Mouse (Mus musculus) CD4-positive naive resting alpha-beta T cell, adult 57 days (primary cell): ENCODE results near the gene Pigb. TPM values are rescaled to one million over a fixed set of nuclear protein-coding genes. Genes with fewer than 3 reads are reported as not detected.

Experiments
- total RNA-seq: library from RNA; stranded (reverse); gene quantifications from one replicate; pipeline ENCODE4 v1.2.4, GENCODE M21; 2023

Gene Pigb
- 14.2 TPM for total RNA-seq

DNA sequence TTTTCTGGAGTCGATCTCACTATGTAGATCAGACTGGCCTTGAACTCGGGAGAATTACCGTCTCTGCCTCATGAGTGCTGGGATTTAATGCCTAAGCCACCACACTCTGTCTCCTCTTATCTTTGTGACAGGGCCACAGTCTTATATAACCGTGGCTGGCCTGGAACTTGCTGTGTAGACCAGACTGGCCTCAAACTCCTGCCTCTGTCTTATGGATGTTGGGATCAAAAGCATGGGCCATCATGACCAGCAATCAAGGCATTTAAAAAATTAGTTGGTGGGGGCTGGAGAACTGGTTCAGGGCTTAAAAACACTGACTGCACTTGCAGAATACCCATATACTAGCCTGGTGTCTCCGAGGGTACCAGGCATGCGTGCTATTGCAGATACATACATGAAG, at the start of gene Pigb:
Gene Pigb, minus strand, starts transcription at position 299 of the 400 bp plus-strand sequence.

DNA sequence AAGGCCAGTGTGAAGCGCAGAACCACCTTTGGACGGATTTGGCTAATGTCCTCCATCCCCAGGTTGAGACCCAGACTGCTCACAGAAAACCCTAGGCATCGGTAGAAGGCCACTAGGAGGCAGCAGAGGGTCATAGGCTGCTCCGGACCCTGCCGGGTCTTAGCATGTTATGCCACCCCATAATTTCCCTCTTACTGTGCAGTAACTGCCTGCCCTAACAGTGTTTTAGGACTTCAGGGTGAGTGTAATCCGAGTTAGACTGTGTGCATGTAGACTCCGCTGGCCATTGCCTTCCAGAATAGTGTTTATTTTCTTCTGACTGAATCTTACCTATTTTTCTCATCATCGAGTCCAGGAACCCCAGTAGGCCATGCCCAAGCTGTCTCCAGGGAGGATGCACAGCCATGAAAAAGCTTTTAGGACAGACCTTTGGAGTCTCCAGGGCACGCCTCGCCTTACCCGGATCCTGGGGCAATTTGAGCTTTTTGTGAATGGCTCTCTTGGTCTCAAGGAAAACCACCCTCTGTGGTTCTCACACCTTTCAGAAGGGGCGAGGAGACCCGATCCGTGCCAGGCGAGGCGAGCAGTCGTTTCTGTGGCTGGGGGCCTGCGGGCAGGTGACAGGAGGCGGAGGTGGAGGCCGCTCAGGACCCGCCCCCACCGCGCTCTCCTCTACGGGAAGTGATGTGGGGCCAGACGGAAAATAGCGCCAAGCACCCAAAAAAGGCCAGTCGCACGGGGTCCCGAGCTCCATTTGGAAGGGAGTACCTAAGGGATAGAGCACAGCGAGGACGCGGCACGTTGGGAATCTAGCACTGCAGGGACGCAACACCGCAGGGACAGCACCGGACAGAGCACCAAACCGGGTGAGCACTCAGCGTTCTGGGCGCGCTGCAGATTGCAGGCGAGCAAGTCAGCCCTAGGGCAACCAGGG, 4.2 kb upstream of the Pigb start, which contains the start of gene Rab27a:
Gene Rab27a, plus strand, starts transcription at position 709 of the 934 bp plus-strand sequence.

DNA sequence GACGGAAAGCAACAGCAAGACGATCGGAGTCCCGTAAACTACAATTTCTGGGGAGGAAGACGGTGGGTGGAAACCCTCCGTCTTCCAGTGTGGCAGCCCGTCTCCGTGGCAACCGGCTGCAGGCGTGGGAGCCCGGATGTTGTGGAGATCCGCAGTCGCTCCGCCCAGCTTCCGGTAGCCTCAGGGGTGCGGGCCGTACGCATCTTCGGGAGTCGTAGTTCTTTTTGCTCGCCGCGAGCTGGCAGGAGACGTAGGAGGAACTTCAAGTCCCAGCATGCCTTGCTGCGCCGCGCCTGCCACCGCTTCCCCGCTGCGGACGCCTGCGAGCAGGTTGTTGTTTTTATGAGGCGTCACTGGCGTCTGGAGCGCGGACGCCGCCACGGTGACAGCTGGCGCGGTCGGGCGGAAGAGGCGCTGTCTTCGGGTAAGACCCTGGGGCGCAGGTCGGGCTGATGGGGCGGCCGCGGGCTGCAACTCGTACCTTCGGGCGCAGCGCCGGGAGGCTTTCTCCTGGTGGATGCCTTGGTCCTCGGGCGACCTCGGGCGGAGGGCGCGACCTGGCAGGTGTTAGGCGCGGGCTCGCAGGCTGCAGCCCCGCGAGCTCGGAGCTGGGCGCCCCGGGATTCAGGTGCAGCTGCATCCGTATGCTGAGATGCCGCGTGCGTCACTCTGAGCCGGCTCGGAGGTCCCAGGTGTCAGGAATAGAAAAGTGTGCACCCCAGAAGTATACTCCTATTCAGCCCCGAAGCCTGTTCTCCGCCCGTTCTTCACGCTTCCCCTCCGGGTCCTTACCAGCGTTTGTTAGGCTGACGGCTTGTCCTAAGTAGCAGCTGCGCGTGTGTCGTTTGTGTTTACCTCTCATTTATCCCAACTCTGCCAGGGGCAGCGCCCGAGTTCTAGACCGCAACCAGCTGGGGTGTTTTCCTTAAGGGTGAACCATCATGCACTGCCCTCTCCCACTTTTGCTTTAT, 54.6 kb downstream of the Pigb start, which contains the start of the genes Ccpg1os and Ccpg1:
Gene Ccpg1os, minus strand, starts transcription at position 133 of the 971 bp plus-strand sequence.
Gene Ccpg1, plus strand, starts transcription at position 180 of the 971 bp plus-strand sequence.

DNA sequence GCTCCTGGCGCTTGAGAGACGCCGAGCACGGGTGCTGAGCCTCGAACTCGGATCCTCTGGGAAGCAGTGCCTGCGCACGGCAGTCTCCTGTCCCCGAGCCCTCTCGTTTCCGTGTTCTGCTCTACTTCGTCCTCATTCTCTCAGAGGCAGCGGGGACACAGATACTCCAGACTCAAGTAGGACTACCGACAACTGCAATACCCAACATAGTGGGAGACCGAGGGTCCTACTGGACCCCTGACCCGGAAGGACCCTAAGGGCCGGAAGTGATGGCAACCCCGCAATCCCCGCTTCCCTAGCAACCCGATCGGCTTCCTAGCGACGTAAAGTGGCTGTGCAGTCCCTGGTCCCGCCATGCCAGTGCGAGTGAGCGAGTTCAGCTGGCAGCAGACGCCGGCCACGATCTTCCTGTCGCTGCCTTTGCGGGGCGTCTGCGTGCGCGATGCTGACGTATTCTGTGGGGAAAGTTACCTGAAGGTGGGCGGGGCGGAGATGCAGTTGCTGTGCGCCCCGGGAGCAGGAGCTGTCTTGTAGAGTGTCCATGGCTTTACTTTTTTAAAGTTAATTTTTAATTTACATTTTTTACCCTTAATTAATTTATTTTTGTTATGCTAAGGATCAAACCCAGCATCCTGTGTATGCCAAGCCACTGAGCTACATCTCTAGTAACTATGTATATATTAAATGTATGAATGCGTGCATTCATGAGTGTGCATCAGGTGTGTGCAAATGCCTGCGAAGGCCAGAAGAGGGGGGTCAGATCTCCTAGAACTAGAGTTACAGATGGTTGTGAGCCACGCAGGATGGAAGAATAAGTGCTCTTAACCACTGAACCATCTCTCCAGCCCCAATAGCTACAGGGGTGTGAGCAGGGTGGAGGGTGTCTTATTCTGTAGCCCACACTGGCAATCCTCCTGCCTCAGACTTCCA, 81.4 kb downstream of the Pigb start, which contains the start of the genes Dyx1c1 and Gm44503:
Gene Dyx1c1, plus strand, starts transcription at position 265 of the 930 bp plus-strand sequence.
Gene Gm44503, plus strand, starts transcription at position 332 of the 930 bp plus-strand sequence.

Other genes with a start within 250 kb of the Pigb start
- gene Prtg, start 233.5 kb downstream of the Pigb start, total RNA-seq, result 0.06 TPM
- gene Pygo1, start 114.7 kb downstream of the Pigb start, total RNA-seq, result not detected
- gene Dyx1c1, start 81.6 kb downstream of the Pigb start, total RNA-seq, result 1.6 TPM
- gene Gm44503, start 81.5 kb downstream of the Pigb start, total RNA-seq, result 0.50 TPM
- 11.2 TPM for gene Ccpg1os, start 55.0 kb downstream of the Pigb start, total RNA-seq
- 184 TPM for gene Ccpg1, start 54.9 kb downstream of the Pigb start, total RNA-seq
- gene Rab27a, start 4.5 kb upstream of the Pigb start, total RNA-seq, result 55.2 TPM
- gene Khdc3, start 61.5 kb upstream of the Pigb start, total RNA-seq, result 11.1 TPM
- not detected for gene Gm20509, start 62.1 kb upstream of the Pigb start, total RNA-seq
- gene Rsl24d1, start 73.0 kb upstream of the Pigb start, total RNA-seq, result 63.3 TPM